Mouse (Mus musculus): ENCODE measurements around the gene Cse1l.

Cse1l gene

GRCm38 (mm10) chr2:166903719-166904282 lies 2.0 kb upstream of the Cse1l start:
- DNase-seq (ENCODE audit: low read depth), result no peak

GRCm38 (mm10) chr2:166906523-166907182 lies 813 bp downstream of the Cse1l start:
- DNase-seq (ENCODE audit: low read depth), result peak; percentile 30

DNA sequence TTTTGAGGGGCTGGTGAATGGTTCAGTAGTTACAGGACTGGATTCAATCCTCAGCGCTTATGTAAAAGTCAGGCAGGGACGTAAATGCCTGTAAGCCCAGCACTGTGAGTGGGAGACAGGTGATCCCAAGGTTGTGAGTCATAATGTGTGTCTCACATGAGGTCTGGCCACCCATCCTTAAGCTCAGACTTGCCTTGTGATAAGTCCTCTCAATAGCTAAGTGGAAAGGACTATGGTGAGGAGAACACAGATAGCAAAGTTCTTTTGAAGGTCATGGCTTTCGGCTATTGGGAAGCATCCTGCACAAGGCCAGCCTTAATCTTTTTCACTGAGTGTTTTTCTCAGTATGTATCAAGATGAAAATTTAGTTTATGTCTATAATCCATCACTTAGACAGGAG lies 3.9 kb downstream of the Cse1l start:
- DNase-seq (ENCODE audit: low read depth), result no peak

GRCm38 (mm10) chr2:166910536-166910935 lies 4.7 kb downstream of the Cse1l start:
- DNase-seq (ENCODE audit: low read depth), result no peak

- peak; percentile 44 for DNase-seq (ENCODE audit: low read depth)
Measured at GRCm38 (mm10) chr2:166923971-166924370, 18.1 kb downstream of the Cse1l start.

DNA sequence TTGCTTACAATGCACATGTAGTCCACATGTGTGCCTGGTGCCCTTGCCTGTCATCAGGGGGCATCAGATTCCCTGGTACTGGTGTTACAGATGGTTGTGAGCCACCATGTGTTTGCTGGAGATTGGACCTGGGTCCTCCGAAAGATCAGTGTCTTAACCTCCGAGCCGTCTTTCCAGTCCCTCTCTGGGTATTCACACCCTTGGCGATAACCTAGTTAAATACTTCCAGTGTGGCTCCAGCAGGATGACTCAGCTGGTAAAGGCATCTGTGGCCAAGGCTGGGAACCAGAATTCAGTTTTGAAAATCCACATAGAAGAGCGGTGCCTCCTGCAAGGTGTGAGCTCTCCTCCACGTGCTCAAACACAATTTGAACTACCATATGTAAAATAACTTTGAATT lies 28.1 kb downstream of the Cse1l start:
- no peak for DNase-seq (ENCODE audit: low read depth)

DNA sequence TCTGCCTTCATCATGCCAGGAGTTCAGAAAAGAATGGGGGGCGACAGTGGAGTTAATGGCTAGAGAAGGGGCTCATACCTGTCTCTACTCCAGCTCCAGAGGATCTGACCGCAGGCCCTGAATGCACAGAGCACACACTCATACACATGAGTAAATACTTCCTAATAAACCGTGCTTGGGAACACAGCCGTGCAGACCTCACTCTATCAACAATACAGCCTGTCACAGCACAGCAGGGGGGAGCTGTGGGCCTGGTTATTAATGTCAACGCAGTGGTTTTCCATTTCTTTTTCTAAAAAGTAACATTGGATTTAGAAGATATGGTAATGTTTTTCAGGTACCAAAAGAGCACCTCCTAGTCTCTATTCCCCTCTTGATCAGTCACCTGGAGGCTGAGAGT lies 28.6 kb downstream of the Cse1l start:
- DNase-seq (ENCODE audit: low read depth), result no peak

DNA sequence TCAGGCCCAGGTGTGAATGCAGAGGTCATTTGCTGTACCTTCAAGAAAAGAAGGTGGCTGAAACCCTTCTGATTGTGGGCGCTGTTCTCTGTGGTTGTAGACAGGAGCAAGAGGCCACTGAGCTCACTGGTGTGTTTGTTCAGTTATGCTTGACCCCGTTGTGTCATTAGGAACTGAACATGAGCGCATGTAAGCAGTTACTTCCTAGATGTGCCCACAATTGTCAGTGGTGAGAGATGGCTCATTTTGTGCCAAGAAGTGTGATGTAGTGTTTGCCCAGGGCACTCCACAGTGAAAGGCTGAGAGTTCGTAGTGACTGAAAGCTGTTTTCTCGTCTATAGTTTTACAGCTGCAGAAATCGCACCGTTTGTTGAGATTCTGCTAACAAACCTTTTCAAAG lies 29.7 kb downstream of the Cse1l start:
- DNase-seq (ENCODE audit: low read depth), result no peak

DNA sequence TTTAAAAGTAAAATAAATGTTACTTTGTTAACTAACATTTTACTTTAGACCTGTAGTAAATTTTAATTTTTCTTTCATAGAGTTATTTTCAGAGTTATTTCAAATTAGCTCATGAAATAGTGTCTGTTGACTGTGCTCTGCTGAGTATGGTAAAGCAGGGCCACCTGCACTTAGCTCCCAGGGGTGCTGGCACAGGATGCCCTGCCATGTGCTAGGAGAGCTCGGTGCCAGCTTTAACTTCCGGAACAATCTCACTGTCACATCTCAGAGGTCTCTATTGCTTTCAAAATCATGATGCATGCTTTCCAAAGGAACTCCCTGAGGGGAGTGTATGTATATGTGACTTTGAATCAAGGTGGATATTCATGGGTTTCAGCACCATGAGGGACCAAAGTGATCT lies 30.3 kb downstream of the Cse1l start:
- no peak for DNase-seq (ENCODE audit: low read depth)

GRCm38 (mm10) chr2:166943146-166943545 lies 37.3 kb downstream of the Cse1l start:
- DNase-seq (ENCODE audit: low read depth), result no peak

DNA sequence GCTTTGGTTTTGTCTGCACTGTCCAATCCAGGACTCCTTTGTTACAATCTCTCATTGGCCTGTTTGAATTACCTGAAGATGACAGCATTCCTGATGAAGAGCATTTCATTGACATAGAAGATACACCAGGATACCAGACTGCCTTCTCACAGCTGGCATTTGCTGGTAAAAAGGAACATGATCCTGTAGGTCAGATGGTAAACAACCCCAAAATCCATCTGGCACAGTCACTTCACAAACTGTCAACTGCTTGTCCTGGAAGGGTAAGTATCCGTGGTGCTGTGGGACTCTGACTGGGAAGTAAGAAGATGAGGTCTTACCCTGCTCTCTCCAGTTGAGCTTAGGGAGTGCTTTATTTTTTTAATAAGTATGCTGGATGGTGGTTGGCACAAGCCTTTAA lies 38.5 kb downstream of the Cse1l start:
- no peak for DNase-seq (ENCODE audit: low read depth)

- DNase-seq (ENCODE audit: low read depth), result peak; percentile 23
Measured at GRCm38 (mm10) chr2:166945456-166945855, 39.6 kb downstream of the Cse1l start.

DNA sequence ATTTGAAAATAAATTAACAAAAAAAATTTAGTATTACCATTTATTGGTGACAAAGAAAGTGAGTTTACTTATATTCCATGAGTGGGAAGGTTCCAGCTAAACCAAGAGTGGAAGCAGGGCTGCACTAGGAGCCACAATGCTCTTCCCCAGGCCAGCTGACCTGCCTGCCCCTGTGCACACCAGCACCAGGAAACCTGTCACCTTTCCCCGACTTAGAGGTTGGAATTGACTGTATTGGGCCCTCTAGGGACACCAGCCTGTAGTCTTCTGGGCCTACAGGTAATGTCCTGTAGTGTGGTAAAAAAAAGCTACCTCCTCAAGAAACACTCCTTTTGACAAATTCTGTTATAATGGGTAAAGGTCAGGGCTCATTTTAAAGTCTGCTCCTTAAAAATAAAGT lies 42.4 kb downstream of the Cse1l start:
- DNase-seq (ENCODE audit: low read depth), result no peak

DNA sequence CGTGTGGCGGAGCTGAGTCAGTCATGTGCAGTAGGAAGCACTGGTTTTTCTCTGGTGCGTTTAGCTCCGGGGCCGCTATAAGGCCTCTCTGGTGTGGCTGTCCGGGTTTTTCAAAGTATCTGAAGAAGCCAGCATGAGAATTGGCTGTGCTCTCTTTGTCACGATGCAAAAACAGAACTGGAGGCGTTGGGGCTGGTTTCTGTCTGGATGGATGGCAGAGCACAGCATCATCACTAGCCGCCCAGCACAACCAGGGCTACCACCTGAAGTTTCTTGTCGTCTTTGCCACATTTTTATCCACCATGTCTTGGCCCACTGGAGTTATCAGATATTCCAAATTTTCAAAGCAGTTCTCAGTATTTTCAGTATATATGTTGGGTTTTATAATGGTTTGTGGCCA lies 43.1 kb downstream of the Cse1l start:
- DNase-seq (ENCODE audit: low read depth), result no peak

DNA sequence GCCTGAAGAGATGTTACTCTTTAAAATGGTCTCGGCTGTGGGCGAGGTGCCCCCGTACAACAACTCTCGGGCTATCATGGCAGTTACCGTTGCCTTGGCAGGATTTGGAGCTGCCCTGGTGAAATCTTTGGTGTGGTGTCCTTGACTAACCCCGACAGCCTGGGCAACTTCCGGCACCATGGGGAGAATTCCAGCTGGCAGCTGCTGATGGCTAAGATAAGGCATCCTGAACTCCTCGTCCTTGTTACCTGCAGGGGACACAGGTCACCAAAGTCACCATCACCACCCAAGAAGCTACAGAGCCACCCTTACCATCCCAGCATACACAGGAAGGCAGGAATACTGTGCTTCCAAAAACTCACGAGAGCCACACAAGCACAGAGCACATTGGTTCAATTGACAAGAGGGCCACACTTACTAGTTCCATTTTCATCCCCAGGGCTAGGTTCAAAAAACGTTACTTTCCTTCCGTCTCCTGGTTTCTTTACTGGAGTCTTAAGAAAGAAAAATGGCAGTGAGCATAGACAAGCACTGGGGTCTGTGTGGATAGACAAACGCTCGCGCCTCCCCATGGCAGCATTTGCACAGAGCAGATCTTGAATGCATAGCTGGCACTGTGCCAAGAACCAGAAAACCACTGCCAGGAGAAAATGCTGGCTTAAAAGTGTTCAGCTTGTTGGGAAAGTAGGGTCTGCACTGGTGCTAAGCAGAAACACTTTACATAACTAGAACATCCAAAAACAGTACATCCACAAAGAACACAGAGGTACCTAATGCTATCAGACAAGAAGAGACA lies 45.2 kb downstream of the Cse1l start:
- DNase-seq (ENCODE audit: low read depth), result no peak

DNA sequence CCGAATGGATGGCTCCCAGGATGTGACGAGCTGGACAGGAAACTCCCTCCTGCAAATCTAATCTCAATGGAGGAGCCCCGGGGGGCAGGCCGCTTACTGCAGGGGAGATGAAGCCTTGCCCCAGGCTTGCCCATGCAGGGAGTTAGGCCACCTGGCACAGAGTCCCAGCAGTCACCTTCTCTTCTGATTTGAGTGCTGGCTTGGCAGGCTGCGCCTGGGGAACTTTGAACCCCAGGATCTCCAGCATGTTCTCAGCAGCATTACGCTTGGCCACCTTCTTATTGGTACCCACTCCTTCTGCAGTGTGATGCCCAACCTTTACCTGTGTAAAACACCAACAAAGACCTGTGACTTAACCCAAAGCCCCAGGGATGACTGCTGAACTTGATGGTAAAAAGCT lies 46.3 kb downstream of the Cse1l start:
- no peak for DNase-seq (ENCODE audit: low read depth)

- peak; percentile 59 for DNase-seq (ENCODE audit: low read depth)
Measured at GRCm38 (mm10) chr2:166956805-166957204, 51.0 kb downstream of the Cse1l start.

GRCm38 (mm10) chr2:166960648-166961330 lies 54.9 kb downstream of the Cse1l start:
- DNase-seq (ENCODE audit: low read depth), result no peak

- no peak for DNase-seq (ENCODE audit: low read depth)
Measured at GRCm38 (mm10) chr2:166963257-166963656, 57.4 kb downstream of the Cse1l start.

DNA sequence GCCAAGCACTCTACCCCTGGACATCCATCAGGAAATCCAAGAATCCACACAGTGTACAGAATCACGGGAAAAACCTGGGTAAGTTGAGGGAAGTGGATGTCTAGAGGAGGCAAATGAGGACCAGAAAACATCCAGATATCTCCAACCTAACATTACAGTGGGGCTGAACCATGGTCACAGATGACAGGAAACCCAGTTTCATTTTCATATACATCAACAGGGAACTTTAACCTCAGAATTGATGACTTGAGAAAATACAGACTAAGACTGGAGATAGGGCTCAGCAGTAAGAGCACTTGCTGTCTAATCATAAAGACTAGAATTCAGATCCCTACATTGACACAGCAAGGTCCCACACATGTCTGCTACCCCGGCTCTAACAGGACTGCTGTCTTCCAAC lies 58.9 kb downstream of the Cse1l start:
- DNase-seq (ENCODE audit: low read depth), result no peak

DNA sequence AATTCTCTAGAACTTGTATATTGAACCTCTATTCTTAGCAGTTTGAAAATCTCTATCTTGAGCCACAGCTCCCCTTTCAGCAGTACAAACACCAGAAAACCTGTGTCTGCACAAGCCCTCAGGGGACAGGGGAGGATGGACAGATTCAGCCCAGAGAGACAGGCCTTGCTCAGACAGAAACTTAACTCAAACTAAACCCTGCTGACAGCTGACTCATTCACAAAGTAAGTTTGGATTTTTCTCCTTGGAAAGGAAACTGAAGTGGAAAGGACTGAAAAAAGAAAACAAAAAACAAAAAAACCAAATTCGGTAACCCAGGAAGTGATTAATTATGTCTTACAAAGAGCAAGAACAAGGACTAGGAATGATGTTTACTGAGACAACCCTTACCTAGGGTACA lies 67.3 kb downstream of the Cse1l start:
- no peak for DNase-seq (ENCODE audit: low read depth)

DNA sequence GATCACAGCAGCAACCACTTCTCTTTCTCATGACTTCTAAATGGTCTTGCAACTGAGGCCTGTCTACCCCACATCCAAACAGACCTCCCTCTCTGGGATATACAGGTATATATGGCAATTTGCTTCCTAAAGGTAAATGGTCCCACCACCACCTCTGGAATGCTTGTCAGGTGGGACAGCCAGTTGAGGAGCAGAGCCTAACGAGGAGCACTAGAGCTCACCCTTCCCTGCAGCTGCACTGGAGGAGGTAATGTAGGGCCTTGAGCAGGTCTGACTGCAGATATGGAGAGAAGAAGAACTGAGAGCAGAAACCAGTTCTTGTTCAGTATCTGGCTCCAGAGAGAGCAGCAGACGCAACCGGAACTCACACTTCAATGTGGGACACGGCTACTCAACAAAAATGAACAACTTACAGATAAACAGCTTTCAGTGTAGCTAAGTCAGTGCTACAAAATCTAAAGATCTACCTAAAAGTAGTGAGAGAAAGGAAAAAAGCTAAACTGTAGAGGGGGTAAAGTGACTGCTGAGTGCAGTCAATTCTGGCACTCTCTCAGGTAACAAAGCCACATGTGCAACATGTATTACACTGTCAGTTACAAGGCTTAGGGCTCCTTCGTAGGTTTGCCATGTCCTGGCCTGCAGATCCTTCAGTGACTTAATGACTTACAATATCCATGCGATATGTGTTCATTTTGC lies 68.5 kb downstream of the Cse1l start:
- no peak for DNase-seq (ENCODE audit: low read depth)
